Mouse (Mus musculus): ENCODE data around the gene Hyal2. TPM values are rescaled to one million over a fixed set of nuclear protein-coding genes. Genes with fewer than 3 reads are reported as not detected.

The Hyal2 gene
- total and polyA plus RNA-seq, 3 experiments = 31.3 to 32.0 TPM; not detected in 1

DNA sequence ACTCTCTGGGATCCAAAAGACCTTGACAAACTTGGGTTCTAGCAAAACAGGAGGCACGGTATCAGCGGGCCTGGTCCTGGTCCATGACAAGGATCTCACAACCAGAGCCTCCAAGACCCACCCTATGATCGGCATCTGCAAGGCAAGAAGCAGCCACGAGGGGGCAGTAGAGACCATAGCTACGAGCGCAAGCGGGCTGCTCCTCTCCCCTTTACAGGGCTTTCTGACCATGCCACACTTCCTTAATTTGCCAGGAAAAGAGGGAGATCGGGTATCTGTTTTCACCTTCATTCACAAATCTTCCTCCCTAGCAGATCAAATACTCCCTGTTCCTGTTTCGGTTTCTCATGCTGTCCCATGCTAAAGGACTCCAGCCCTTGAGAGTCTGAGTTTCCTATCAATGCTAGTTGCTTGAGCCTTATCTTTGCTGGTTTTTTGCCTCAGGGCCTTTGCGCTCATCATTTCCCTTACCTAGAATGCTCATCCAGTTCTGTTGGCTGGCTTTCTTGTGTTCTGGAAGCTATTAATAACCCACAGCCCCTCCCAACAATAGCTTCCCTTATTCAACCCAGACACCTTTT lies 34.4 kb downstream of the Hyal2 start (continued):
- TF ChIP-seq POLR2AphosphoS5 (IDR thresholded peaks at IDR 0.05; ENCODE audit: borderline replicate concordance, low read depth, low read length) (no peak), KAT2A (conservative IDR thresholded peaks at IDR 0.05; ENCODE audit: low read depth, low read length) (no peak), CTCF (IDR thresholded peaks at IDR 0.05 in 2 of 3, conservative IDR thresholded peaks at IDR 0.05 in 1 of 3; ENCODE audit: control insufficient read depth in 1 of 3, insufficient read depth in 1 of 3, low read depth in 2 of 3, low read length in 3 of 3, poor library complexity in 1 of 3, severe bottlenecking in 1 of 3) (peak; percentile 95 to 99 (median 97)), POLR2A (IDR thresholded peaks at IDR 0.05; ENCODE audit: control insufficient read depth in 1 of 2, insufficient read depth in 1 of 2, low read depth in 1 of 2, low read length in 2 of 2, poor library complexity in 1 of 2) (no peak), GATA1 (IDR thresholded peaks at IDR 0.05; ENCODE audit: low read depth, low read length) (peak; percentile 83), RAD21 (IDR thresholded peaks at IDR 0.05; ENCODE audit: low read depth, low read length) (no peak; the same call in none of the 2 replicates), NRF1 (IDR thresholded peaks at IDR 0.05; ENCODE audit: insufficient read depth, low read depth, low read length, poor library complexity, severe bottlenecking) (no peak), CHD2 (IDR thresholded peaks at IDR 0.05; ENCODE audit: low read length) (no peak), UBTF (IDR thresholded peaks at IDR 0.05; ENCODE audit: borderline replicate concordance, insufficient read depth, low read depth, low read length) (no peak), RCOR1 (IDR thresholded peaks at IDR 0.05; ENCODE audit: low read depth, low read length) (0 out of 2 replicates have a peak, but pooled peaks have one; percentile 6), USF1 (IDR thresholded peaks at IDR 0.05; ENCODE audit: low read depth, low read length) (no peak), ZKSCAN1 (IDR thresholded peaks at IDR 0.05; ENCODE audit: low read depth, low read length) (no peak), NELFE (IDR thresholded peaks at IDR 0.05; ENCODE audit: low read depth, low read length) (no peak), JUND (IDR thresholded peaks at IDR 0.05; ENCODE audit: low read depth, low read length) (no peak), SIN3A (IDR thresholded peaks at IDR 0.05; ENCODE audit: low read length) (peak; percentile 64; the same call in 1 of the 2 replicates), ZC3H11A (IDR thresholded peaks at IDR 0.05; ENCODE audit: low read depth, low read length) (peak; percentile 93), EP300 (IDR thresholded peaks at IDR 0.05; ENCODE audit: low read depth in 1 of 2, low read length in 2 of 2) (no peak)

DNA sequence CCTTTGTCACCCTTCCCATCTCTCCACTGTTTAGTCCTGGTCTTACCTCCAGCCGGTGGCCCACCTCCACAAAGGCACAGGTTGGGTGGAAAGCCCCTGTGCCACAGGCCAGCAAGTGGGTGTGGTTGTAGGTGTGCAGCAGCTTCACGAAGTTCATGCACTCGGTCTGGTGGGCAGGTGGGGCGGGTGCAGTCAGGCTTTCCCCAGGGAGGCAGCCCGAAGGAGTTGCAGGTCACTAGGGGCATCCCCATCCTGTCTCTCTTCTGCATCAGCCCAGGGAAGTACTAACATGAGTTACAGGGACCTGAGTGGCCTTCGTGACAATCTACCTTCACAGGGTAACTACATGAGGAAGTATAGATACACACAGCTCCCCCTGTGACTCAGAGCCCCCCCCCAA lies 35.5 kb downstream of the Hyal2 start:
- H3K27ac ChIP-seq (ENCODE audit: control insufficient read depth, low read depth, low read length) = no peak overlapping the region
- no peak overlapping the region for H3K9ac ChIP-seq (ENCODE audit: control insufficient read depth, low read depth, low read length, poor library complexity, severe bottlenecking)
- peaks cover 0 to 10% of the 10 kb centered on the region in 2 experiments; a peak in 2 of 4 replicates for H3K36me3 ChIP-seq (ENCODE audit: control insufficient read depth in 1 of 2, insufficient read depth in 2 of 2, low read length in 2 of 2)
- TF ChIP-seq CHD1 (IDR thresholded peaks at IDR 0.05; ENCODE audit: low read depth, low read length) (no peak), MAFK (IDR thresholded peaks at IDR 0.05; ENCODE audit: borderline replicate concordance, low read depth, low read length) (no peak), USF1 (IDR thresholded peaks at IDR 0.05; ENCODE audit: low read depth, low read length) (no peak), CHD2 (IDR thresholded peaks at IDR 0.05; ENCODE audit: low read length) (no peak), MAX (IDR thresholded peaks at IDR 0.05; ENCODE audit: low read length) (no peak)
- no peak overlapping the region for H3K4me3 ChIP-seq (ENCODE audit: control insufficient read depth in 1 of 2, insufficient read depth in 1 of 2, low read depth in 2 of 2, low read length in 2 of 2)
- no peak for DNase-seq (ENCODE audit: low read depth, low spot score)
- no peaks in the 10 kb centered on the region; the same call in 1 of the 2 replicates for H3K79me2 ChIP-seq (ENCODE audit: control insufficient read depth, insufficient read depth, low read length, poor library complexity)
- no peaks in the 10 kb centered on the region for H3K27me3 ChIP-seq (ENCODE audit: control insufficient read depth in 1 of 2, insufficient read depth in 2 of 2, low read length in 2 of 2)
- H3K4me1 ChIP-seq (ENCODE audit: control insufficient read depth in 1 of 2, insufficient read depth in 2 of 2, low read length in 2 of 2) = peaks cover 0 to 23% of the 10 kb centered on the region in 2 experiments; a peak in 3 of 4 replicates
- no peaks in the 10 kb centered on the region for H3K9me3 ChIP-seq (replicated peaks; ENCODE audit: insufficient read depth, low read length)

Data from MEL (cell line).